Mouse (Mus musculus) cerebellum, adult 2 months (tissue): Measurements from ENCODE around the gene Ppm1f. TPM values are rescaled to one million over a fixed set of nuclear protein-coding genes. Genes with fewer than 3 reads are reported as not detected.
"Not testable (repeated sequence)": the region's sequence is repeated elsewhere in the genome, so short reads cannot be mapped to it uniquely, and the experiment has no call there.

Experiments used
- DNase-seq, 2 experiments: peaks; one replicate each; pipeline ENCODE4 v3.0.0; 2021
- H3K27ac ChIP-seq: fragments of 200-500 bp; 2 replicates; pipeline ENCODE4 v1.5.1; 2012; ENCODE audit warnings: low read length, control low read depth, inconsistent platforms; ENCODE audit not compliant: insufficient read depth
- H3K27me3 ChIP-seq: fragments of 200-500 bp; 2 replicates; pipeline ENCODE4 v1.6.1; 2012; ENCODE audit warnings: inconsistent platforms, mild to moderate bottlenecking, low read length, moderate library complexity; ENCODE audit not compliant: control insufficient read depth, insufficient read depth
- H3K4me1 ChIP-seq: fragments of 200-500 bp; 2 replicates; pipeline ENCODE4 v1.6.1; 2011; ENCODE audit warnings: low read length; ENCODE audit not compliant: control insufficient read depth, insufficient read depth
- H3K4me3 ChIP-seq: fragments of 200-500 bp; replicated peaks from 2 replicates; pipeline ENCODE3; 2011; ENCODE audit warnings: mild to moderate bottlenecking, low read depth, low read length, control low read depth; ENCODE audit not compliant: insufficient read depth
- CTCF ChIP-seq: fragments of 200-500 bp; IDR thresholded peaks from 2 replicates; pipeline ENCODE4 v1.5.1; 2011; ENCODE audit warnings: low read depth, mild to moderate bottlenecking, control low read depth, low read length, moderate library complexity, borderline replicate concordance; ENCODE audit not compliant: insufficient read depth
- POLR2A ChIP-seq: fragments of 200-500 bp; IDR thresholded peaks from 2 replicates; pipeline ENCODE4 v1.6.1; 2011; ENCODE audit warnings: low read length, control low read depth, borderline replicate concordance; ENCODE audit not compliant: insufficient read depth
- WGBS: fragments of 180-500 bp; shearing (Covaris S2); methylation state at CpG from one replicate; pipeline ENCODE4 v1.1.7; 2018; 5-methylcytosine and 5-hydroxymethylcytosine counted together
- polyA plus RNA-seq: library from polyadenylated mRNA; depleted of rRNA; stranded (reverse); fragments of >200 nt; gene quantifications from 2 replicates; pipeline ENCODE4 v1.2.3, GENCODE M21; 2012

The Ppm1f gene
- polyA plus RNA-seq, 1 experiment, result 36.4 TPM

DNA sequence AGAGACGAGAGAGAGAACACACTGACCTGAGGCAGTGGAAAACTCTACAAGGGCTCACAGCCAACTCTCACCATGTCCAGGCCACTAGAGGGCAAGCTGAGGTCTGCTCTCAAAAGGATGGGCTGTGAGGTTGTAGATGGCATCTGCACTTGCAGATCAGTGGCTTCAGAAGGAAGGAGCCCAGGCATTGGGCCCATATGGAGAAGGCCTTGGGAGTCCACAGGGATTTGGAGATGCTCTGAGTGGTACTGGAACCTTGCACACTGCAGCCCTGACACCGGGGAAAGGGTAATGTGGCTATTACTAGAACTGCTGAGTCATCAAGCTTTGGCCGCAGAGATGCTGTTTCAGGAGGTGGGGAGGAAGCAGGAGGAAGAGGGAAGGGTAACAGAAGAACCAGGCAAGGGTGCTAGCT lies 24.8 kb downstream of the Ppm1f start:
- Histone ChIP-seq H3K4me3 (no peak overlapping the region), H3K4me1 (no peaks in the 10 kb centered on the region; the same call in 1 of the 2 replicates), H3K27ac (no peak overlapping the region; the same call in 1 of the 2 replicates), H3K27me3 (no peaks in the 10 kb centered on the region)
- 26% methylated on average over 3 of the region's 3 CpGs for WGBS
- peak; percentile 44 to 53 for DNase-seq
- TF ChIP-seq POLR2A, result no peak
- TF ChIP-seq CTCF, result peak; percentile 63

DNA sequence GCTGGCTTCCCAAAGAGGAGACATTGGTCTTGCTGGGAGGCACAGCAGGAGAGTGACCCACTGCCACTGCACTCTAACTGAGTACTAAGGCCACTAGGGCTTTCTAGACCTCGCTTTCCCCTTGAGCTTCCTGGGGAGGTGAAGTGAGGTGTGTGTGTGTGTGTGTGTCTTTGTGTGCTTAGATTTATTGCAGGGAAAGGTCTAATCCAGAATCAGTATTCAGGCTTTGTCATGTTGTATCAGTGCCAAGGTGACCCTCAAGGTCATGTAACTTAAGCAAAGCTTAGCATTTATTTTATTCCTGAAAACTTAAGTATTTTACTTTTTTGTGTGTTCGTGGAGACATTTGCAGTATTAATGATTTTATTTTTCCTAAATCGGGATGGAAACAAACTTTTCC lies 28.2 kb downstream of the Ppm1f start:
- Histone ChIP-seq H3K27ac (no peak overlapping the region), H3K27me3 (no peaks in the 10 kb centered on the region), H3K4me1 (no peaks in the 10 kb centered on the region; the same call in 1 of the 2 replicates), H3K4me3 (no peak overlapping the region)
- no peak for DNase-seq
- WGBS, result 96% methylated on average over 3 of the region's 3 CpGs
- no peak for TF ChIP-seq POLR2A
- no peak for TF ChIP-seq CTCF

DNA sequence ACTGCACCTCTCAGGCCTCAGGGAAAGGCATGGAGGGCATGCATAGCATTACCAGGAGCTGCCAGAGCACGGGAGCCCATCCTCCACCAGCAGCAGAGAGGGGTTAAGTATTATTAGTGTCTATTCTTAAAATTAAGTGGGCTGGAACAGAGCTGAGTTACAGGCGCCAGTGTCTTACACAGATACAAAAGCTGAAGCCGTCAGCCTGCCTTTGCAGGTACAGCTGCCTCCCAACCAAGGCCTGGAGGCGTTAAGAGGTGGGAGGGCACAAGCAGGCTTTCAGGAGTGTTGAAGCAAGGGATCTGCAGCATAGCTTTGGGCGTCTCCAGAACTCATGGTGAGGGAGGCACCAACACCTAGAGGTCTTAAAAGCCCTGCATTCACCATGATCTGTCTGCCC lies 30.3 kb downstream of the Ppm1f start:
- H3K4me1 ChIP-seq, result peaks cover 11% of the 10 kb centered on the region
- no peaks in the 10 kb centered on the region for H3K27me3 ChIP-seq
- DNase-seq, result no peak
- H3K4me3 ChIP-seq, result no peak overlapping the region
- TF ChIP-seq POLR2A, result no peak
- no peak for TF ChIP-seq CTCF
- 43% methylated on average over 5 of the region's 5 CpGs for WGBS
- H3K27ac ChIP-seq, result no peak overlapping the region

DNA sequence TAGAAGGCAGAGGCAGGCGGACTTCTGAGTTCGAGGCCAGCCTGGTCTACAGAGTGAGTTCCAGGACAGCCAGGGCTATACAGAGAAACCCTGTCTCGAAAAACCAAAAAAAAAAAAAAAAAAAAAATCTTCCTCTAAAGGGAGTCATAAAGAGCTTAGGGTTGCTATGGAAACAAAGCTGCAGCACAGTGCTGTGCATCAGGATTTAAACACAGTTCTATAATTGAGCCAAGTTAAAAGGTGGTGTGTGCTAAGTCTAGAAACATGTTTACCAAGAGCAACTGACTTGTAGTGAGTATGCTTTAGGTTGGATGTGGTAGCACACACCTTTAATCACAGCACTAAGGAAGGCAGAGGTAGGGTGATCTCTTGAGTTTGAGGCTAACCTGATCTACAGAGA lies 32.6 kb downstream of the Ppm1f start:
- not testable (repeated sequence) for H3K27me3 ChIP-seq, DNase-seq, H3K4me3 ChIP-seq, H3K27ac ChIP-seq
- 73% methylated on average over 3 of the region's 3 CpGs for WGBS
- H3K4me1 ChIP-seq, result peaks cover 11% of the 10 kb centered on the region

DNA sequence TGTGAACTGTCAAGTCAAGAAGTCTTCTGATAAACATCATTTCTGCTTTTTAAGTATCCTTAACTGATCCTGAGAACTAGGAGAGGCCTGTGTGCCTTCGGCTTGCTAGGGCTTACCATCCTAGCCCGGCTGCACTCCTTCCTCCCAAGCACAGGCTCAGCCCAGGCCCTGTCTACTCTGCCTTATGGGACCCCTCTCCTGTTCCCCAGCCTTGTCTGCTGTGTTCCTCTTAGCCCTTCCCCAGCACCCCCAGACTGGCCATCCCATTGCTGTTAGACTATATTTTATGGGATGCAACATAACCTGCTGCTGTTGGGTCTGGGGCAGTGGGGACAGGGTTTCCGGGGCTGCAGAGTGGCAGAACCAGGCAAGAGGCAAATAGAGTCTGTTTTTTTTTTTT lies 34.1 kb downstream of the Ppm1f start:
- Histone ChIP-seq H3K27me3 (no peaks in the 10 kb centered on the region), H3K4me1 (peaks cover 11% of the 10 kb centered on the region), H3K27ac (no peak overlapping the region), H3K4me3 (no peak overlapping the region)
- 84% methylated on average over 3 of the region's 3 CpGs for WGBS
- TF ChIP-seq POLR2A (no peak), CTCF (no peak)
- DNase-seq, result no peak

DNA sequence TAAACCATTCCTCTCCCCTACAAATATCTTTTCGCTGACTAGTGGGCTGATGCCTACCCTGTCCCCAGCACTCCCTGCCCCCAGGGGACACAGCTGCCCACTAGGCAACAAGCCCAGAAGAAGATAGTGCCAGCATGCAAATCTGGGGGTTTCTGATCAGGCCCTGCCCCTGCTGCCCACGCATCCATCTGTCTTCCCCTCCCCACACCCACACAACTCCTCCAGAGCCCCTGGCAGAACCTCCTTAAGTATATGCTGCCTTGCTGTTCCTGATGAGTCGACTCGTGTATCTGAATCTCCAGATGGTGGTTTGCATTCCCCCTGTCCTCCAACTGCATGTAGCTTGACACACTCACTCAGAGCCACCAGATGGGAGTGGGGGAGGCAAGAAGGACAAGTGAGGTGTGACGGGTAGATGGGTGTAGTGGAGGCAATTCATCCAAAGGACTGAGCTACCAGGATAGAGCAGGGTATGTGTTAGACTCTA lies 34.6 kb downstream of the Ppm1f start:
- no peak overlapping the region for H3K4me3 ChIP-seq
- H3K27ac ChIP-seq, result no peak overlapping the region
- peak in 1 of 2 experiments; percentile 38 for DNase-seq
- H3K4me1 ChIP-seq, result peaks cover 11% of the 10 kb centered on the region
- TF ChIP-seq CTCF (0 out of 2 replicates have a peak, but pooled peaks have one; percentile 3), POLR2A (no peak)
- no peaks in the 10 kb centered on the region for H3K27me3 ChIP-seq
- WGBS, result 5% methylated on average over 5 of the region's 5 CpGs

DNA sequence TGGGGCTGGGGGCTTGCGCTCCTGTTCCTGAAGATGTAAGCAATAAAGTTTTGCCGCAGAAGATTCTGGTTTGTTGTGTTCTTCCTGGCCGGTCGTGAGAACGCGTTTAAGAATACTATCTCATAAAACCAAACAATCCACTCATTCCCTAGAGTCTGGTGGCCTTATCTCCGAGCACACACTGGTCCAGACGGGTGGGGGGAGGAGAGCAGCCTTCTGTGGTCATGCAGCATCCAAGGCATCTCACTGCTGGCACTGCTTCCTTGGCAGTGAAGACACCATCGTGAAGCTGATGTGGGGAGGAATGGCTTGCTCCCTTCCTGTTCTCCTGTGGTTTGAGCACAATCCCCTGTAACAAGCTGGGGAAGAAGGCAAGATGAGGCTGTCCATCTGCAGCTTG lies 43.3 kb downstream of the Ppm1f start:
- Histone ChIP-seq H3K4me1 (no peaks in the 10 kb centered on the region), H3K4me3 (no peak overlapping the region), H3K27ac (no peak overlapping the region), H3K27me3 (no peaks in the 10 kb centered on the region)
- 76% methylated on average over 9 of the region's 9 CpGs for WGBS
- DNase-seq, result no peak
- TF ChIP-seq POLR2A (no peak), CTCF (no peak)

DNA sequence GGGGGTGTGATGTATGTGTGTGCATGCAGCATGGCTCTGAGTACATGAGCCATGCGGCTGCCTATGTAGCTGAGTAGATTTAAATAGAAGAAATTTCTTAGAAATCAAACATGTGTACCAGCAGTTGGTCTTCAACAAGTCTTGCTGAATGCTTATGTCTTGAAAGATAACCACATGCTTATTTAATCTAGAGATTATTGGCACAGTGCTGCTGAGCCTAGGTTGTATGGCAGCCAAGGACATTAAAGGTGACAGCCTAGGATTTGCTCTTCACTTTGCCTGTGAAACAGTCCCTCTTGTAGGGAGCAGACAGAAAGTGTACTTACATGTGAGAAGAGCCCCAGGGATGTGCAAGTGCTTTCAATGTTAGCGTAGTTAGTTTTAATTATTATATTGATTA lies 44.8 kb downstream of the Ppm1f start:
- no peaks in the 10 kb centered on the region for H3K27me3 ChIP-seq
- TF ChIP-seq POLR2A (no peak), CTCF (no peak)
- no peak overlapping the region for H3K4me3 ChIP-seq
- no peaks in the 10 kb centered on the region for H3K4me1 ChIP-seq
- 93% methylated on average over 2 of the region's 2 CpGs for WGBS
- no peak overlapping the region for H3K27ac ChIP-seq
- DNase-seq, result no peak
